Mouse (Mus musculus) heart, embryonic 16.5 days (tissue): ENCODE measurements around the gene Ube3a. TPM values are rescaled to one million over a fixed set of nuclear protein-coding genes. Genes with fewer than 3 reads are reported as not detected.

Experiments
- ATAC-seq: fragments of 200-750 bp; cut with Nextera tagmentation; replicated peaks from 2 replicates; pipeline ENCODE4 v1.8.0; 2017; ENCODE audit warnings: moderate number of reproducible peaks; ENCODE audit not compliant: insufficient read depth, low FRiP score; ENCODE audit errors: extremely low read depth
- H3K27ac ChIP-seq: fragments of 300-500 bp; sonication (generic); 2 replicates; pipeline ENCODE4 v1.5.1; 2014; ENCODE audit warnings: mild to moderate bottlenecking, low read length, control low read depth, moderate library complexity
- H3K27me3 ChIP-seq: fragments of 300-500 bp; sonication (generic); 2 replicates; pipeline ENCODE4 v1.6.1; 2014; ENCODE audit warnings: low read length, mixed read lengths; ENCODE audit not compliant: control insufficient read depth, insufficient read depth
- H3K36me3 ChIP-seq: fragments of 300-500 bp; sonication (generic); 2 replicates; pipeline ENCODE4 v1.6.1; 2014; ENCODE audit not compliant: control insufficient read depth, insufficient read depth
- H3K4me1 ChIP-seq: fragments of 300-500 bp; sonication (generic); 2 replicates; pipeline ENCODE4 v1.6.1; 2014; ENCODE audit warnings: low read length, mixed read lengths; ENCODE audit not compliant: control insufficient read depth, insufficient read depth
- H3K4me2 ChIP-seq: fragments of 300-500 bp; sonication (generic); 2 replicates; pipeline ENCODE4 v1.6.1; 2014; ENCODE audit warnings: low read depth, mild to moderate bottlenecking, control low read depth, low read length
- H3K4me3 ChIP-seq: fragments of 300-500 bp; sonication (generic); 2 replicates; pipeline ENCODE4 v1.5.1; 2014; ENCODE audit warnings: mild to moderate bottlenecking, control low read depth, low read length
- H3K9ac ChIP-seq: fragments of 300-500 bp; sonication (generic); 2 replicates; pipeline ENCODE4 v1.6.1; 2014; ENCODE audit warnings: low read length, control low read depth
- H3K9me3 ChIP-seq: fragments of 300-500 bp; sonication (generic); replicated peaks from 2 replicates; pipeline ENCODE4 v1.6.1; 2016; ENCODE audit warnings: low read length; ENCODE audit not compliant: control insufficient read depth
- WGBS: fragments of 180-500 bp; shearing (Covaris S2); extraction: QIAGEN DNeasy Blood & Tissue Kit; methylation state at CpG from one replicate; pipeline ENCODE4 v1.1.7; 2014; 5-methylcytosine and 5-hydroxymethylcytosine counted together
- polyA plus RNA-seq: library from polyadenylated mRNA; unstranded; fragments of >200 nt; fragmentation: Nextera tagmentation; extraction: Ambion mirVana; gene quantifications from 2 replicates; pipeline ENCODE4 v1.2.1, GENCODE M21; 2015

Ube3a gene
- polyA plus RNA-seq, 1 experiment from 2014 or later: 108 TPM

DNA sequence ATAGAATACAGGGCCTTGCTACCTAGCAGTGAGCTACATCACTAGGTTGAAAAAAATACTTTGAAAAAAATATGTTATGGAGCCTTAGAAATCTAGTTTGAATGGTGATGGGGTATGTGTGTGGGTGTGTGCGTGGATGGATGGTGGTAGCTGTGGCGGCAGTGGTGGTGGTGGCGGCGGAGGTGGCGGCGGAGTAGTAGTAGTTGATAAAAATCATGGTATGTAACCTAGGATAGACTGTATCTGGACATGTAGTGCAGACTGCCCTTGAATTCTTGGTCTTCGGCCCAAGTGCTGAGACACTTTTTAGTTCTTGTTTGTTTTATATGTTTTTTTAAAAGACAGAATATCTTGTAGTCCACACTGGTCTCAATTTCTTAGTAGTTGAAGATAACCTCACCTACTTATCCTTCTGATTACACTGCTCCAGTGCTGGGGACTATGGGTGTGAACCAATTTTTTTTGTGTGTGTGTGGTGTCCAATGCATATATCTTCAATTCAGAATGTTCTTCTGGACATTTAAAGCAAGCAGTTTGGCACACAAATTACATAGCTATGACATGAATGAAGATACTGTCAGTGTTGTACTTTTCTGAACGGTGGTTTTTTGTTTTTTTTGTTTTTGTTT lies 6.3 kb downstream of the Ube3a start:
- no peaks in the 10 kb centered on the region for H3K36me3 ChIP-seq
- no peak for ATAC-seq
- no peak overlapping the region for H3K4me3 ChIP-seq
- no peak overlapping the region for H3K4me2 ChIP-seq
- H3K9me3 ChIP-seq: no peaks in the 10 kb centered on the region
- WGBS: 93% methylated on average over 8 of the region's 8 CpGs
- no peaks in the 10 kb centered on the region for H3K27me3 ChIP-seq
- no peak overlapping the region for H3K27ac ChIP-seq
- peaks cover 11% of the 10 kb centered on the region for H3K4me1 ChIP-seq
- H3K9ac ChIP-seq: no peak overlapping the region

DNA sequence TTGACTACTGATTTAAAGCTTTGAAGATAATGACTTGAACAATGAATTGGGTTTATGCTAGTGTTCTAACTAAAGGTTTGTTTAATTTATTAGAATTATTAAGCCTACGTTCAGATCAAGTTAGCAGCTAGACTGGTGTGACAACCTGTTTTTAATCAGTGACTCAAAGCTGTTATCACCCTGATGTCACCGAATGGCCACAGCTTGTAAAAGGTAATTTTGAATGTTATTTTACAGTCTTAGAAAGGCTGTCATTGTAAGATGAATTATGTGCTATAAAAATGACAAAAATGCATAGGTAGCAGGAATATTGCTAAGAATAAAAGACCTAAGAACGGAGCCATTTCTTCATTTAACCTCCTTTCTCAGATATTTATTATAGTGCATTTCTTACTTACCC lies 14.7 kb downstream of the Ube3a start:
- WGBS: 66% methylated on average over 3 of the region's 3 CpGs
- Histone ChIP-seq H3K36me3 (no peaks in the 10 kb centered on the region), H3K27ac (no peak overlapping the region), H3K9me3 (no peaks in the 10 kb centered on the region), H3K4me3 (no peak overlapping the region), H3K27me3 (no peaks in the 10 kb centered on the region), H3K4me1 (no peaks in the 10 kb centered on the region), H3K4me2 (no peak overlapping the region), H3K9ac (no peak overlapping the region)
- no peak for ATAC-seq

DNA sequence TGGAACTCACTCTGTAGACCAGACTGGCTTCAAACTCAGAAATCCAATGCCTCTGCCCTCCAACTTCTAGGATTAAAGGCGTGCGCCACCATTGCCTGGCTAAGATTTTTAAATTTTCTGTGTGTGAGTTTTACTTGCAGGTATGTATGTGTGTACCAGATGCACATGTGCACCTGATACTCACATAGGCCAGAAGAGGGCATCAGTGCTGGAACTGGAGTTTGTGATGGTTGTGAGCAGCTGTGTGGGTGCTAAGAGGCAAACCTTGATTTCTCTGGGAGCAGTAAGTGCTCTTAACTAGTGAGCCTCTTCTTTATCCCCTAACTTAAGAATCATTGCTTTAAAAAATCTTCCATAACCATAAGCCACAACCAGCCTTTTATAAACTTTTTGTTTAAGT lies 17.0 kb downstream of the Ube3a start:
- no peaks in the 10 kb centered on the region for H3K9me3 ChIP-seq
- H3K27me3 ChIP-seq: no peaks in the 10 kb centered on the region
- no peaks in the 10 kb centered on the region for H3K4me1 ChIP-seq
- peaks cover 2% of the 10 kb centered on the region; the same call in 1 of the 2 replicates for H3K36me3 ChIP-seq
- H3K4me2 ChIP-seq: no peak overlapping the region
- 95% methylated on average over 2 of the region's 2 CpGs for WGBS
- no peak overlapping the region for H3K9ac ChIP-seq
- no peak overlapping the region for H3K27ac ChIP-seq
- H3K4me3 ChIP-seq: no peak overlapping the region
- ATAC-seq: no peak

- Histone ChIP-seq H3K9me3 (no peaks in the 10 kb centered on the region), H3K36me3 (peaks cover 10% of the 10 kb centered on the region), H3K4me2 (no peak overlapping the region), H3K4me1 (peaks cover 3% of the 10 kb centered on the region), H3K27me3 (no peaks in the 10 kb centered on the region), H3K27ac (no peak overlapping the region), H3K9ac (no peak overlapping the region), H3K4me3 (no peak overlapping the region)
- WGBS: 96% methylated on average over 2 of the region's 2 CpGs
- no peak for ATAC-seq
These were observed 24.8 kb downstream of the Ube3a start for GRCm38 (mm10) chr7:59253373-59253772.

- ATAC-seq: no peak
- Histone ChIP-seq H3K4me1 (no peaks in the 10 kb centered on the region), H3K9me3 (no peaks in the 10 kb centered on the region), H3K4me3 (no peak overlapping the region), H3K27ac (no peak overlapping the region), H3K4me2 (no peak overlapping the region), H3K36me3 (no peaks in the 10 kb centered on the region), H3K9ac (no peak overlapping the region), H3K27me3 (no peaks in the 10 kb centered on the region)
- WGBS: 80% methylated on average over 1 of the region's 1 CpGs
These were observed 37.0 kb downstream of the Ube3a start for GRCm38 (mm10) chr7:59265538-59265937.

DNA sequence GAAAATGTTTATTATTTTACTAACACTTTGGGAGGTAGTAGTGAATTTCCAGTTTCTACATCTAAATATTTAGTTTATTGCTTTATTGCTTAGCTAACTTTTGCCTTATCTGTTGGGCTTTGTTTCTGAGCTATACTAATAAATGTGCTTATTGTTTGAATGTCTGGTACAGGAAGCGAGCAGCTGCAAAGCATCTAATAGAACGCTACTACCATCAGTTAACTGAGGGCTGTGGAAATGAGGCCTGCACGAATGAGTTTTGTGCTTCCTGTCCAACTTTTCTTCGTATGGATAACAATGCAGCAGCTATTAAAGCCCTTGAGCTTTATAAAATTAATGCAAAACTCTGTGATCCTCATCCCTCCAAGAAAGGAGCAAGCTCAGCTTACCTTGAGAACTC lies 43.2 kb downstream of the Ube3a start:
- no peak overlapping the region for H3K9ac ChIP-seq
- H3K27me3 ChIP-seq: no peaks in the 10 kb centered on the region
- H3K4me2 ChIP-seq: no peak overlapping the region
- H3K27ac ChIP-seq: no peak overlapping the region
- H3K9me3 ChIP-seq: no peaks in the 10 kb centered on the region
- ATAC-seq: no peak
- 55% methylated on average over 4 of the region's 4 CpGs for WGBS
- peaks cover 9% of the 10 kb centered on the region for H3K36me3 ChIP-seq
- H3K4me3 ChIP-seq: no peak overlapping the region
- H3K4me1 ChIP-seq: no peaks in the 10 kb centered on the region

DNA sequence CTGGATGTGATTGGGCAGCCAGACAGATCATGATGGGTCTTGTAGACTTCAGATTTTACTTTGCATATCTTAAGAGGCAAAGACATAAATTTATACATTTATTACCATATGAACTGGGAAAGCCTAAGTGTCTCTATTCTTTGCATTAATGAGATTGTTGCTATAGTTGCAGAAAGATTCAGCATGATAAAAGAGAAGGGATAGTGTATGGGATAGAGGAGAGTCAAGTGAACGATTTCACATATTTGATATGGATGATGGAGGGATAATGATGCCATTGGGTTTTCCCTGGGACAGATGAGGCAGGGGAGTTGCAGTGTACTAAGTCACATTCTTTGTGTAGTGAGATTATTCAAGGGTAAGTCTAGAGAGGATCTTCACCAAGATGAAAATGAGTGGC lies 84.0 kb downstream of the Ube3a start:
- no peaks in the 10 kb centered on the region for H3K27me3 ChIP-seq
- no peaks in the 10 kb centered on the region for H3K4me1 ChIP-seq
- WGBS: 88% methylated on average over 1 of the region's 1 CpGs
- H3K36me3 ChIP-seq: peaks cover 7% of the 10 kb centered on the region
- H3K4me2 ChIP-seq: no peak overlapping the region
- H3K9ac ChIP-seq: no peak overlapping the region
- no peak overlapping the region for H3K4me3 ChIP-seq
- no peak overlapping the region for H3K27ac ChIP-seq
- H3K9me3 ChIP-seq: no peaks in the 10 kb centered on the region
- ATAC-seq: no peak

DNA sequence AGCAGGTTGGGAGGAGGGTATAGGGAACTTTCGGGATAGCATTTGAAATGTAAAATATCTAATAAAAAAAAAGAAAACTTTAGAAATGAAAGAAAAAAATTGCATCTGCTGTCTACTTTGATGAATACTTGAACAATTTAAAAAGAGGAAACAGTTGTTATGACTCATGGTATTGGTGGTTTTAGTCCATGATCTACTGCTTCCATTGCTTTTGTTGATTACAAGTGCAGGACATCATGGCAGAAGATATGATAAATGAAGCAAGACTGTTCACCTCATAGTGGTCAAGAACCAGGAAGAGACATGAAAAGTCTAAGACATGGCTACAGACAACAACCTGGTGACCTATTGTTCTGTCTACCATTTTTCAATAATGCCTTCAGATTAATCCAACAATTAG lies 94.2 kb downstream of the Ube3a start:
- no peaks in the 10 kb centered on the region for H3K27me3 ChIP-seq
- ATAC-seq: no peak
- H3K27ac ChIP-seq: no peak overlapping the region
- no peak overlapping the region for H3K4me2 ChIP-seq
- H3K36me3 ChIP-seq: no peaks in the 10 kb centered on the region
- no peaks in the 10 kb centered on the region for H3K4me1 ChIP-seq
- WGBS: 88% methylated on average over 1 of the region's 1 CpGs
- no peak overlapping the region for H3K9ac ChIP-seq
- H3K9me3 ChIP-seq: no peaks in the 10 kb centered on the region
- no peak overlapping the region for H3K4me3 ChIP-seq
